Mouse (Mus musculus) adrenal gland, postnatal 10 days (tissue): ENCODE results near the gene Upk3a. TPM values are rescaled to one million over a fixed set of nuclear protein-coding genes. Genes with fewer than 3 reads are reported as not detected.
A peak's percentile ranks its signal among the peaks of the same experiment; 100 is the strongest.

Experiments used
- DNase-seq: peaks from one replicate; pipeline ENCODE4 v3.0.0; 2021; ENCODE audit warnings: mixed read lengths
- long read RNA-seq, 2 experiments: library from polyadenylated mRNA; stranded (forward); transcript quantifications; one replicate each; pipeline ENCODE4 v2.0.0; 2021
- total RNA-seq, 2 experiments: library from RNA; stranded (reverse); gene quantifications; 2 replicates each; pipeline ENCODE4 v1.2.3; 2021

Upk3a gene
- total RNA-seq, result not detected
- long read RNA-seq, experiment 1, result 0 reads
- long read RNA-seq, experiment 2, result 0 reads

DNA sequence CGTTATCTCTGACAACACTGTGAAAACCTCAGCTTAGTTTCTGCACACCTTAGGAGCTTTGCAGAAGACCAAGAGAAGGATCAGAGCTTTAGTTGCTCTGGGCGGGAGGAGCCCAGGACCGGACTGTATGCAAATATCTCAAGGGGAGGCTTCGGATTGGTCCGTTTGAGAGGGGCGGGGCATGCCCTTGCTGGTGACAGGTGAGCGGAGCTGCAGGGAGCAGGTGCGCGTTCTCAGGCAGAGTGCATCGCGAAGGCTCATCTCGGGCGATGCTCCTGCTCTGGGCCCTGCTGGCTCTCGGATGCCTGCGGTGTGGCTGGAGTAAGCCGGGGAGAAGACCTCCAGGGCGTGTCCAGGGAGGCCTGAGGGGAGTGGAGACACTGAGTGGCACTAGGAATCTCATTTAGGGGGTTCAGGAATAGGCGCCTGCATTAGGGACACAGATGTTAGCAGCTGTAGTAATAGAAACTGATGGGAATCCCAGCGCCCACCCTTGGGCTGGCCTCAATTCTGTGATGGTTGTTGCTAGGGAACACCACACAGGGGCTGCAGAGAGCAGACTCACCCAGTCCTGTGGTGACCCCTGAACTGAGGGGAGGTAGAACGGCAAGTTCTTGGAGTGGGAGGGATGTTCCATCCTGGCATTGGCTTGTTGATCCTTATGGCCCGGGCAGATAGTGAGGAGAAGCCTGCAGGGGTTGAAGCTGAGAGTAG, at the start of gene Upk3a:
TSS of gene Upk3a (plus strand) at position 191 of the 714 bp plus-strand sequence.
- DNase-seq, result no peak

DNA sequence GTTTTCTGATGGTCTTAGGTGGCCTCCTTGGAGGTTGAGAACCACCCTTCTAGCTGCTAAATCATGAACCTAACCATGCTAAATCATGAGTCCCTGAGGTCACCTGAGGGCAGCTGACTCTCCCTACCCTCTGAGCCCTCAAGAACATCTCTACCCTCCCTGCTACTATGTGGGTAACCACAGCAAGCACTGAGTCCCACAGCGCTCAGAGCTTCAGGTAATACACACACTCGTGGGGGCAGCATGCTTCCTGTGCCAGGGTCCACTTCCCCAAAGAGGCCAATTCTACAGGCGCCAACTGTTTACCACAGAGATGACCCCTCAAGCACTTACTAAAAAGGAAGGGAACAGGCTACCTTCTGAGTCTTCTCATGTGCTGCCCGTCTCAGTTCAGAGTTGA, 48.4 kb upstream of the Upk3a start:
- no peak for DNase-seq

DNA sequence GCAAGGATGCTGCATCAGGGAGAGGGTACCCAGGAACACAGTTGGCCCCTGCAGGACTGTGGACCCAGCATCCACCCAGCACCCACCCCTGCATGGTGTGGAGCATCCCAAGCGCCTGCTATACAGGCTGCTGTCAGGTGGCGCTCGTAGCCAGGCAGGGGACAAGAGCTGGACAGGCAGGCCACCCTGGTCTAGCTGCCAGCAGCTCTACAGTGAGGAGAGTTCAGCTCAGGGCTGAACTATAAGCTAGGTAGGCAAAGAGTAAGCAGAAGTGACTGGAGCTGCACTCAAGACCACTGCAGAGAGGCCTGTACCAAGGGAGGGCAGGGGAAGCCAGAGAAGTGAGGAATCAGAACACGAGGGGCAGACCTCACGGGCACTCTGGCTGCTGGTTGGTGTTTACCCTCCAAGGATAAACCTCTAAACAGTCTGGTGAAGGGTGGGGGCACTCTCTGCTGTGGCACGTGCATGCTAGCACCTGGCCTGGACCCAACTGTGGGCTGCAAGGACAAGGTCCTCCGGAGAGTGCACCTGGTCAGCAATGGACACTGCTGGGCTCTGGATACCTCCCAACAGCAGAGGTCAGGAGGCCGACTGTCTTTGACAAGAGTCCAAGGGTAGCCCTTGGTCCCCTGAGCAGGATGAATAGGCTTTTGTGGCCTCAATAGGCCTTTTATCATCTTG, 43.9 kb upstream of the Upk3a start:
- no peak for DNase-seq

DNA sequence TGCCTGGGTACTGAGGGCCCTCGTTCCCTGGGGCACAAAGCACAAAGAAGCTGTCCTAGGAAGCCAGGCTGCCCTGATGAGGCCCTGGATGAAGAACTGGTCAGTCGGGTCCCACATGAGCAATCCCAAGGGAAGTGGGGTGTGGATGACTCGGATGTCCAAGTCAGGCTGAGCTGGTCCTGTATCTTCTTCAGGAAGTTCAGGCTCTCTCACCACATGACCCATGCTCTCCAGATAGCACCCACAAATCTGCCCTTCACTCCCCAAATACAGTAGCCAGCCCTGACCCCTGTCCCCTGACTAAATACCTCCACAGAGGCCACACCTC, 43.4 kb upstream of the Upk3a start:
- DNase-seq, result no peak

DNA sequence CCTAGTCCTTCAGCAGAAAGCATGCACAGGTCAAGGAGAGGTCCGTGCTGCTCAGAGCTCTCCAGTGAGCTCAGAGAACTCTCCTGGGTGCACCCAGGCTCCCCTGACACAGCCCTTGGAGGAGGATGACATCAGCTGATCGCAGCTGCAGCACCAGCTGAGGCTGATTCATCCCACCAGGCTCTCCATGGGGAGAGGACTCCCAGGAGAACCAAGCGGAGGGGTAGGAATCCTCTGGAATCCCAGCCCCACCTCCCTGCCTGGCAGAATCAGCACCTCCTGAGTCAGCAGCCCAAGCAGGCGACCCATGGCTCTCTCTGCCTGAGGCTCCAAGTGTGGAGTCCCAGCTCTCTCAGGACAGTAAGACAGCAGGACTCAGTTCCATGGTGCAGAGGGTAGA, 41.2 kb upstream of the Upk3a start:
- peak; percentile 72 for DNase-seq

DNA sequence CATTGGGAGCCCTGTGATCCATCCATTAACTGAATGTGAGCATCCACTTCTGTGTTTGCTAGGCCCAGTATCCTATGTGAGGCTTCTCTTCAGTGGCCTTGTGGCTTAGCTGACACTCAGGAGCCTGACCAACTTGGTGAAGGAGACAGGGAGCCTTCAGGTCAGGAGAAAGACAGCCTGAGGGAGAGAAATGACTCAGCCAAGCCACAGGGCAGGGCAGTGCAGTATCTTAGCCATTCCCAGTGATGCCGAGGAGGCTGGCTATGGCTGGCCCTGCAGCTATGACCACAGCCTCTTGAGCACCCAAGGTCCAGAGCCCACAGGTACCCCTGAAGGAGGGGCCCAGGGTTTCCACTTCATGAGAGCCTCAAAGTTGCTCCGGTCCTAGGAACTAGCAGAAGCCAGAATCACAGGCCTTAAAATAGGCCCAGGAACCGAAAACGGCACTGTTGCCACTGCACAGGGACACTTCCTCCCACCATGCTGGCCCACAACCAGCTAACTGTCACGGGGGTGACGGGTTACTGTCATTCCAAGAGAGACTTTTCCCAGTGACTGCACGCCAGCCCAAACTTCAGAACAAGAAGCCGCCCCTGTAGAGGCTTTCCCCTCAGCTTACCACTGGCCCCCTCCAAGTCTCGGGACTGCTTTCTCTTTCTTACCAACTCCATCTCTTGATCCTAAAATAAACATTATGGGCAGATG, 35.2 kb upstream of the Upk3a start:
- DNase-seq, result no peak

DNA sequence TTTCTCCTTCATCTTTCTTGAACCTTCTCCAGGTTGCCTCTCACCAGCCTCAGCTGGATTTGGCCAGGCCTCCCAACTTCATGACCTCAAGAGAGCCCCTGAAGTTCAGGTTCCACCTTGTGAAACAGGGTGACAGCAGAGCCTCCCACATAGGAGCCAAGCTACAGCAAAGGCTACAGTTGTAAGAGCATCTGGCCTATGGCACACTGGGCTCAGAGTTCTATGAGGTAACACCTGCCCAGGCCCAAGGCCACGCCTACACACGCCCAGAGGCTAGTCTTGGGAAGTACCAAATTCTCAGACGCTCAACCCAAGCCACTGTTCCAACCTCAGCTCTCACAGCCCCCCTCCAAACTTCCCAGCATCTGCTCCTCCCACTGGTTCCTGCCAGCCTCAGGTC, 34.1 kb upstream of the Upk3a start:
- DNase-seq, result peak; percentile 68

DNA sequence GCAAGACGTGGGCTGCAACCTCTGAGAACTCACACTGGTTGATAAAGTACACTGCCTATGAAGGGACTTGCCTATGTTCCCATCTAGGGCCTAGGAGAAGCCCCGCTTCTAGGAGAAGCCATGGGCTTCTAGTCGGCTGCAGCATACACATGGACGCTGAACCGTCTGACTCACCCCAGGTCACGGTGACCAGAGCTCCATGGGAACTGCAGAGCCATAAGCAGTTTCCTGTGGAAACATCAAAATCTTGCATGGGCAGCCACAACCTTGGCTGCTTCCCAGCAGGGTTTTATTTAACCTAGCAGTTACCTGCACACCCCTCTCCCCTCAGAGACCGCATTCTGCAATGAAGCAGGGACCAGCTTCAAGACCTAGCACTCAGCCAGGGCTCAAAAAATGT, 33.2 kb upstream of the Upk3a start:
- no peak for DNase-seq

DNA sequence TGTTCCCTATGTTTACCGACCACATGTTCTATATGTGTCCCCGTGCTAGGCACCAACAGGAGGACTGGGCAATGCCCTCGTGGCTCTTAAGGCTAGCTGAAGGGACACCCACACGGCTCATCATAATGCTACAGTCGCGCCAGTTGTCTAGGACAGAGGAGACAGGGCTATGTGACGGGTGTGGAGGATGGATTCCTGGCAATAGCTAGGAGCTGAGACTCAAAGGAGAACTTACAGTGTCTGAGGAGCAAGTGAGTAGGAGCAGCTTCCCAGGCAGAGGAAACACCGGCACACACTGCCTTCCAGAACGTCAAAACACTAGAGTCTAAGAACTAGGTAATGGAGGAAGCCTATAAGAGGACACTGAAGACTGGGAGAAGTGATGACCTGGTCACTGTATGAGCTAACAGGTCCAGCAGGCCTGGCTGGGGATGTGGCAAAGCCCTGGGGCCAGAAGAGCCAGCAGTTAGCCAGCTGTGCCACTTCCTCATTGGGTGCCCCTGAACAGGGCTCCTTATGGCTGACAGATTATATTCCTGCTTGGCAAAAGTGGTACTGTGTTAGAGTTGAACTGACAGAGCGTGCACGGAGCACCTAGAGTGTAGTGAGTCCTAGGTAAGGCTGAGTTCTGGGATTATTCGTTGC, 31.3 kb upstream of the Upk3a start:
- no peak for DNase-seq

DNA sequence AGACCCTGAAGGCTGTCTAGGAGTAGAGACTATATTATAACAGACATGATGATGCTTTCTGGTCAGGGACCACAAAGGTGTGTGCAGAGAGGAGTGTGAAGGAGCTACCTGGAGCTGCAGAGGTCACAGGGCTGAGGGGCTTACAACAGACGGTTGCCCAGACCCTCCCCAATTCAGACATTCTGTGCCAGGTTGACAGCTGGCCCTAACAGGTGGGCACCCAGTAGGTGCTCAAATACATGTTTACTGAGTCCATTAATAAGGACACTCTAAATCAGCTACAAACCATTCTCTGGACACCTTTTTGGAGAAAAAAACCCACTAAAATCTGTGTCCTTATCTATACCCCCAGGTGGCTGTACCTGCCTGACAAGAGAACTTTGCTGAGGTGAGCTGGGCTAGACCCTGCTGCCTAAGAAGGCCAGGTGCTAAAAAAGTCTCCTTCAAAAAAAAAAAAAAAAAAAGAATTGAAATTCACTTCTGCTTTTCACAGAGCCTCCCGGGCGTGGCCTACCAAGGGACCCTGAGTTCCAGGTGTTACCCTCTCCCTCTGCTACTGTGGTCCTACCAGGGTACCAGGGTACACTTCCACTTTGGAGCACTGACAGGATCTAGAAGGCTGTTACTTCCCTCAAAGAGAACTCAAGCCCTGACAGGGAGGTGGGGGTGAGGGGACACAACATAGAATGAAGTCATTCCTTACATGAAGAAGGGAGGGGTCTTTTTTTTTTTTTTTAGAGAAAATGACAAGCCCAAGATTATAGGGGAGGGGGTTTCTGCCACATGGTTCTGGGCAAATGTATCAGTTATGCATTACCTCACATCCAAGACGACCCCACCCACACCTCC, 30.5 kb upstream of the Upk3a start:
- no peak for DNase-seq

DNA sequence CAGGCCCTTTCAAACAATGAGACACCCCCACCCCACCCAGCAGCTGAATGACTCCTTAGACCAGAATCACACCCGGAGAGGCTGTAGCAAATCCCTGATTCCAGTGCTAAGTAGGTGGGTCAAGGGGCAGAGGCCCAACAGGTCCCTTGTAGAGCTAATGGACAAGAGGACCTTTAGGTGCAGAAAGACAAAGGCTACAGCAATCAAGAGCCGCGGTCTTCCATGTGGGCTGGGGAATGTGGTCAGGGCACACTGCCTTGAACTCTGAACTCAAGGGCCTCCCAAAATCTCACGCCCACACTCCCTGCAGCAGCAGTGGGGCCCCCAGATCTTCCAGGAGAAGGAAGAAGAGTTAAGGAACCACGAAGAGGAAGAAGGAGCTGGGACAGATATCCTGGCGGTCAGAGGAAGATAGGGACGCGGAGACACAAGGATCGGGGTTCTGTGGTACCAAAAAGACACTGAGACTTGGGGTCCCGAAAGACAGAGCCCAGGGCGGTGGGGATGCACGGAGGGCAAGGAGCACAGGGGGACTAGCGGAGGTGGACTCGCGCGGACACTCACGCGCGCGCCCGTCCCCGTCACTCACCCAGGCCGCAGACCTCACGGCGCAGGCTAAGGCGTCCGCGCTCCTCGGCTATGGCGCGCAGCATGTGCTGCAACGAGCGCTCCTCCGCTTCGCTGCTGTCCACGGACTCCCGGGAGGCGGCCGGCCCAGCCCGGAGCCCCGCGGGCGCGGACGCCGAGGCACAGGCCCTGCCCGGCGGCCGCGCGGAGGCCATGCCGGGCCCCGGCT, 29.7 kb upstream of the Upk3a start:
- peak; percentile 65 for DNase-seq

DNA sequence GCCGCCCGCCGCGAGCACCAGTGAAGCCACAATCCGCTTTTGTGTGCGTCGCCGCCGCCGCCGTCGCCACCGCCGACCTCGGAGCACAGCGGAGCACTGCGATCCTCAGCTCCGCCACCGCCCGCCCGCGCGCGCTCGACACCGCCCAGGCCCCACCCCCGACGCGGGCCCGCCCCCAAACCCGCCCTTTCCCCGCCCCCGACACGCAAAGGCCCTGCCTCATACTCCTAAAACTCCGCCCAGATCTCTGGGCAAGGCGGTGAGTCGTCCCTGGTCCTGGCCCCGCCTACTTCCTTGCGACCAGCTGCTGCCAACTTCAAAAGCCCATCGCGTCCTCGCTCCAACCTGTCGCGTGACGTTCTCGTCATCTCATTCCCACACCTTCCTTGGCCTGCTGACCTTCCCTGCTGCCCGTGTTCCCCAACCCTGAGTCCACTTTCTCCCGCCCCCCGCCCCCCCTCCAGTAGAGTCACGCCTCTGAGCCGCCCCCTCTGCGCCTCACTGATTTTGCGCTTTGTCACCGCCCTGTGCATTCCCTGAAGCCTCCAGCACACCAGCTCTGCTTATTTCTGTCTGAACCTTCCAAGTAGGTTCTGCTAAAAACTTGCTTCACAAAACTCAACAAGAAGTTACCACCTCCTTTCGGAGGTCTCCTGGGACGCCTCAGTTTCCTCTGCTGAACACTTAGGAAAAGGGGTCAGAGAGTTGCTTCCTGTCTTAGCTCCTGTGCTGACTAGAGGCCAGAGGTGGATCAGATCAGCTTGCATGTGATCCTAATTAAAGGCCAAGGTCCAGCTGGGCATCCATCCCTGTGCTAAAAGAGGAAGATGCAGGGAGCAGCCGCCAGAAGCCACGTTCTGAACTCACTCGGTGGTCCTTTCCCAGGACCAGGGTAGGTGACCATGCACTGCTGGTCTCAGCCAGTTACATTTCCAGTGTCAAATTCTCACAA, 28.8 kb upstream of the Upk3a start, which contains the start of gene 5031439G07Rik:
TSS of gene 5031439G07Rik (minus strand) at position 678 of the 952 bp plus-strand sequence.
- peak; percentile 92 for DNase-seq

DNA sequence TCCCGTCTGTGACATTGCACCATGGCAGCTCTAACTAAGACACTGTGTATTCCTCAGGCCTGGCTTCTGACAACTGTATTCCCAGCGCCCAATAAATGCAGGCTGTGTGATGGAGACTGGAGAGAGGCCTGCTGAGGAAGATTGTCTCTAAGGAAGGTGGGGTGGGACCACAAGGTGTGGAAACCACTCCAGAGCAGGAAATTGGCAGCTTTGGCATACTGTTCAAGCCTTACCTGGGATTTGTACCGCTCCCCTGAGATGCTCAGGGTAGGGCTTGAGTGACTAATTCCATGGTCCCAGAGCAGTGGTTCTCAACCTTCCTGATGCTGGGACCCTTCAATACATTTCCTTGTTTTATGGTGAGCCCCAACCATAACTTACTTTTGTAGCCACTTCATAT, 27.8 kb upstream of the Upk3a start:
- no peak for DNase-seq

DNA sequence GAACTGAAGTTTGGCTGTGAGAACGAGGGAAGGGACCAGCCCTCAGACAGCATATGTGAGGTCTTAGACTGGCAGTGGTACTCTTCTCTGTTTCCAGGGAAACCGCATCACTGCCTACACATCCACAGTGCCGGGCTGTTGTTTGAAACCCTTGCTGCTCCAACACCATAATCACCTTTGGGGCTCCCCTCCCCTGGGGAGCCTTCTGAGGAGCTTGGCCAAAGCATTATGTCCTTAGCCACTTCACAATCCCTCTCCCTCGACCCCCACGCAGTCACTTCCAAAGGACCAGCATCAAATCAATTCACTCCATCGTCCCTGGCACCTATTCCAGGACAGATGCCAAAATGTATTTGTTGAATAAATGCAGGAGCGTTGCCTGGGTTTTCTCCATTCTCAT, 27.2 kb upstream of the Upk3a start:
- DNase-seq, result no peak

DNA sequence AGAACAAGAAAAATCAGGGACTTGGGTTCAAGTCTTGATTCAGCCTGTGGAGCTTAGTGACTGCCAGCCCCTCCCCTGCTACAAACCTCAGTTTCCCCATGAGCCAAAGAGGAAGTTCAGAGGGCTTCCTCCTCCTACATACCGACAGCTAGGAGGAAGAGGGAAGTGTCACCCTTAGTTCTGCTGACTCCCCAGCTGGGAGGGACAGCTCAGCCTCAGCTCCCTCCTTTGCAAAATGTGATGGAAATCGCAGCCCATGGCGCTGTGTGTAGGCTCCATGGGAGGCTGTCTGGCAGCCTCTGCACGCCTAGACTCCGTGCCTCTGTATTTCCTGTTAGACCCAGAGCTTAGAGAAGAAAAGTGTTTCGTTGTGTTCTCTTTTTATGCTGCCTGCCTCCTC, 22.4 kb upstream of the Upk3a start:
- no peak for DNase-seq

DNA sequence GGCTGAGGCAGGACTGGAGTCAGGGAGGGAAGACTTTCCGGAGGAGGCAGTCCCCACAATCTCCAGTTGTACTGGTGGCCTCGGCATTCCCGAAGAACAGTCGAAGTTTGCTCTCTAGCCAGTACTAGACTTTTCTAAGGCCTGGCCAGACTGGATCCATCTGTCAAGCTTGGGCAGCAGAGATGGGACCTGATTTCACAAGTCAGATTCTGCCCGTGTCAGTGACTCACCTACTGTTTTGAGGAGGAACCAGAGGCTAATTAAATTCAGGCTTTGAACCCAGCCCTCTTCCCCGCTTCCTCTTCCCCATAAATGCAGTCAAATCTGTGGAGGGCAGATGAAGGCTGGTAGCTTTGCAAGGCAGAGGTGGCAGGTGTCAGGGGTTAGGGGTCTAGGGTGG, 21.9 kb upstream of the Upk3a start:
- no peak for DNase-seq

DNA sequence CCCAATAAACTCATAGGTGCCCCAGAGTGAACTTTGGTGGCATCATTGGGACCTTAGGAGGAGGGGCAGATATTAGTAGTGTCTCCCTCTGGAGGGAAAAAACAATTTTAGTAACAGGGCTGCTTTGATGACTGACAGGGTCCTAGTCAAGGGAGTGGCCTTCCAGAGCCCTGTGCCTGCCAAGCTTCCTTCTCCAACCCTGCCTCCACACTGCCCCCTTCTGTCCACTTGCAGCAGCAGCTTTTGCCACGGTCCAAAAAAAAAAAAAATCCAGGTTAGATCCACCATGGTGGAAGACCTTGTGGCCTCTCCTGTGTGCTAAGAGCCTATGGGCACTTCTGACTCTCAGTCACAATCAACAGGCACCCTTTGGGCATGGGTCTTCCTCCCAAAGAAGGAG, 21.0 kb upstream of the Upk3a start:
- DNase-seq, result peak; percentile 85

DNA sequence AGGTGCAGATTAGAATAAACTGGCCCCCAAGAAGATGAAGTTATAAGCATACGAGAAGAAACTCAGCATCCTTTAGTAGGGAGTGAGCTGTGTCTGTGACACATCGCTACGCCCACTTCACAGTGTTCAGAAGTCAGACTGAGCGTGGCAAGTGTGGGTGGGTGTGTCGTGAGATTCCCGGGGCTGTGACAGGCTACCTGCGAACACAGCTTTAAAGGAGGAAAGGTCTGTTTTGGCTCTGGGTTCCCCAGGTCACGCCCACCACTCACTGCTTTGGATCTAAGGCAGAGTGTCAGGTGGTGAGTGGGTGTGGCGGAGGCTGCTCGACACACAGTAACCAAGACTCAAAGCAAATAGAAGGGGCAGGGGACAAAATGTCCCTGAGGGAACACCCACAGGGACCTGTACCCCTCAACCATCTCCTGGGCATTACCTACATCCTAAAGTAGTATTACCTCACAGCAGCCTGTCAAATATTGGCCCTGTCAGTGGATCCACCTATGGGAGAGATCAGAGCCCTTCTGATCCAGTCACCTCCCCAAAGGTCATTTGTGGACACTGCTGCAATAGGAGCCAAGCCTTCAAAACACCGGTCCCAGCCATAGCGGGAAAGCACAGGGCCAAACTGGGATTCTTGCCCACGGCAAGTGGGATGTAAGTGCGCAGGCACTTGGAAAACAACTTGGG, 19.0 kb upstream of the Upk3a start:
- no peak for DNase-seq

DNA sequence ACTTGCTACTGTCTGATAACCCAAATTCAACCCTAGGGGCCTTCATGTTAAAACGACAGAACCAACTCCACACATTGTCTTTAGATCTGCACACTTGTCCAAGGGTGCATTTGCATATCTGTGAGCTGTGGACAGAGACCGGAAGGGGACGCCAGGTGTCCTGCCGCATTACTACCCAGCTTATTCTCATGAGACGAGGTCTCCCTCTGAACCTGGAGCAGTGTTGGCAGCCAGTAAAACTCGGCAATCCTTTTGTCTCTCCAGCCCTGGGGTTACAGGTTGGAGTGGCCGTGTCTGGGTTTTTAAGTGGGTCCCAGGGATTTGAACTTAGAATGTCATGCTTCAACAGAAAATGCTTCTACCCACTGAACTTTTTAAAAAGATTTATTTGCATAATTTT, 17.0 kb upstream of the Upk3a start:
- DNase-seq, result no peak
